Mouse (Mus musculus) heart, adult 2 months (tissue): ENCODE results near the gene Sec14l1. TPM values are rescaled to one million over a fixed set of nuclear protein-coding genes. Genes with fewer than 3 reads are reported as not detected.

ENCODE experiments used
- DNase-seq, 2 experiments: peaks; one replicate each; pipeline ENCODE4 v3.0.0; 2021
- H3K27ac ChIP-seq: fragments of 200-600 bp; 2 replicates; pipeline ENCODE4 v1.8.1; 2022
- H3K27me3 ChIP-seq: fragments of 200-500 bp; 2 replicates; pipeline ENCODE4 v1.6.1; 2012; ENCODE audit warnings: mild to moderate bottlenecking, low read length, inconsistent platforms, mixed read lengths; ENCODE audit not compliant: control insufficient read depth, insufficient read depth
- H3K36me3 ChIP-seq: fragments of 200-500 bp; 2 replicates; pipeline ENCODE4 v1.6.1; 2012; ENCODE audit warnings: low read length, inconsistent platforms; ENCODE audit not compliant: control insufficient read depth, insufficient read depth
- H3K4me1 ChIP-seq: fragments of 200-500 bp; 2 replicates; pipeline ENCODE4 v1.6.1; 2011; ENCODE audit warnings: low read length; ENCODE audit not compliant: control insufficient read depth, insufficient read depth
- H3K4me3 ChIP-seq: fragments of 200-600 bp; 2 replicates; pipeline ENCODE4 v1.8.1; 2022
- H3K79me2 ChIP-seq: fragments of 200-500 bp; replicated peaks from 2 replicates; pipeline ENCODE4 v1.6.1; 2012; ENCODE audit warnings: mild to moderate bottlenecking, inconsistent platforms, low read length, moderate library complexity, mixed read lengths; ENCODE audit not compliant: control insufficient read depth, insufficient read depth
- H3K9ac ChIP-seq: fragments of 200-500 bp; 2 replicates; pipeline ENCODE4 v1.6.1; 2012; ENCODE audit warnings: low read depth, mild to moderate bottlenecking, control low read depth, inconsistent platforms, low read length, mixed read lengths
- CTCF ChIP-seq: fragments of 200-600 bp; IDR thresholded peaks from 2 replicates; pipeline ENCODE4 v1.8.1; 2022; ENCODE audit warnings: antibody characterized with exemption, mild to moderate bottlenecking, moderate library complexity
- EP300 ChIP-seq: fragments of 200-500 bp; IDR thresholded peaks from 2 replicates; pipeline ENCODE4 v1.6.1; 2011; ENCODE audit warnings: low read depth, low read length, control low read depth; ENCODE audit not compliant: insufficient read depth
- POLR2A ChIP-seq: fragments of 200-500 bp; IDR thresholded peaks from 2 replicates; pipeline ENCODE4 v1.6.1; 2011; ENCODE audit warnings: mild to moderate bottlenecking, low read depth, low read length, control low read depth; ENCODE audit not compliant: insufficient read depth
- whole genome bisulfite sequencing: fragments of 180-500 bp; shearing (Covaris S2); methylation state at CpG from one replicate; pipeline ENCODE4 v1.1.7; 2018; 5-methylcytosine and 5-hydroxymethylcytosine counted together
- intact Hi-C: fragments of 180-260 bp; cut with DNase I; formaldehyde crosslinking; loops from one replicate; pipeline ENCODE4 v1.15.1; 2025
- polyA plus RNA-seq: library from polyadenylated mRNA; depleted of rRNA; stranded (reverse); fragments of >200 nt; gene quantifications from 2 replicates; pipeline ENCODE4 v1.2.3, GENCODE M21; 2012
- total RNA-seq, 2 experiments: library from RNA; stranded (reverse); gene quantifications; 2 replicates each; pipeline ENCODE4 v1.2.3; 2021

Gene Sec14l1
- total and polyA plus RNA-seq, 3 experiments, result 65.4 to 89.5 (median 71.5) TPM

GRCm38 (mm10) chr11:117168278-117169087 is 53.5 kb downstream of the Sec14l1 start:
- DNase-seq, result peak in 1 of 2 experiments; percentile 41
- Histone ChIP-seq H3K36me3 (no peaks in the 10 kb centered on the region), H3K4me3 (no peak overlapping the region), H3K27me3 (no peaks in the 10 kb centered on the region), H3K9ac (no peak overlapping the region), H3K27ac (no peak overlapping the region), H3K4me1 (no peaks in the 10 kb centered on the region), H3K79me2 (no peaks in the 10 kb centered on the region)
- 67% methylated on average over 20 of the region's 20 CpGs for WGBS
- intact Hi-C loops, result no loop called here
- TF ChIP-seq EP300, result no peak
- TF ChIP-seq CTCF, result no peak
- TF ChIP-seq POLR2A, result no peak

- 91% methylated on average over 11 of the region's 11 CpGs for WGBS
These were observed 54.2 kb downstream of the Sec14l1 start for GRCm38 (mm10) chr11:117169088-117169635.

GRCm38 (mm10) chr11:117169801-117170565 is 55.0 kb downstream of the Sec14l1 start:
- DNase-seq, result peak in 1 of 2 experiments; percentile 12
- 90% methylated on average over 19 of the region's 19 CpGs for WGBS
- TF ChIP-seq POLR2A, result no peak
- no peak for TF ChIP-seq EP300
- TF ChIP-seq CTCF, result no peak
- Histone ChIP-seq H3K4me1 (no peaks in the 10 kb centered on the region), H3K27ac (no peak overlapping the region), H3K79me2 (no peaks in the 10 kb centered on the region), H3K27me3 (no peaks in the 10 kb centered on the region), H3K4me3 (no peak overlapping the region), H3K9ac (no peak overlapping the region), H3K36me3 (no peaks in the 10 kb centered on the region)
- intact Hi-C loops, result loop anchor here (10.0 kb wide), 1 partner anchor 285 kb away; no protein-coding TSS in a partner anchor

More at GRCm38 (mm10) chr11:117169088-117169635, 54.2 kb downstream of the Sec14l1 start:
- Histone ChIP-seq H3K27ac (no peak overlapping the region), H3K27me3 (no peaks in the 10 kb centered on the region), H3K79me2 (no peaks in the 10 kb centered on the region), H3K9ac (no peak overlapping the region), H3K4me3 (no peak overlapping the region), H3K36me3 (no peaks in the 10 kb centered on the region), H3K4me1 (no peaks in the 10 kb centered on the region)
- TF ChIP-seq POLR2A, result no peak
- no peak for TF ChIP-seq CTCF
- TF ChIP-seq EP300, result no peak
- intact Hi-C loops, result no loop called here
- DNase-seq, result no peak

- no peaks in the 10 kb centered on the region for H3K36me3 ChIP-seq
- 34% methylated on average over 18 of the region's 18 CpGs for WGBS
- TF ChIP-seq EP300 (no peak), POLR2A (no peak), CTCF (no peak)
- H3K4me3 ChIP-seq, result peak overlapping the region; percentile 23
- H3K27me3 ChIP-seq, result no peaks in the 10 kb centered on the region
- no peaks in the 10 kb centered on the region for H3K79me2 ChIP-seq
- peak overlapping the region; percentile 56 for H3K27ac ChIP-seq
- H3K9ac ChIP-seq, result peak overlapping the region; percentile 21
- peak in 1 of 2 experiments; percentile 20 for DNase-seq
- peaks cover 2% of the 10 kb centered on the region; the same call in 1 of the 2 replicates for H3K4me1 ChIP-seq
- intact Hi-C loops, result loop anchor here (10.0 kb wide), 1 partner anchor 289 kb away; no protein-coding TSS in a partner anchor
These were observed 59.3 kb downstream of the Sec14l1 start for GRCm38 (mm10) chr11:117174098-117174892.

- Histone ChIP-seq H3K9ac (peak overlapping the region; percentile 21), H3K27ac (peak overlapping the region; percentile 56), H3K36me3 (no peaks in the 10 kb centered on the region), H3K27me3 (no peaks in the 10 kb centered on the region), H3K4me3 (peak overlapping the region; percentile 23), H3K79me2 (no peaks in the 10 kb centered on the region), H3K4me1 (peaks cover 2% of the 10 kb centered on the region; the same call in 1 of the 2 replicates)
- 31% methylated on average over 15 of the region's 15 CpGs for WGBS
- intact Hi-C loops, result loop anchor here (5.0 to 10.0 kb wide), 2 partner anchors 258 to 290 kb away; partner anchors contain the start of gene Mgat5b
- DNase-seq, result peak; percentile 59 to 63
- no peak for TF ChIP-seq CTCF
- TF ChIP-seq EP300, result no peak
- TF ChIP-seq POLR2A, result 0 out of 2 replicates have a peak, but pooled peaks have one; percentile 30
These were observed 60.0 kb downstream of the Sec14l1 start for GRCm38 (mm10) chr11:117174924-117175323.
